Mouse (Mus musculus): Measurements from ENCODE around the gene Map6.

Map6 gene

GRCm38 (mm10) chr7:99312671-99313143 is 45.5 kb downstream of the Map6 start:
- DNase-seq (ENCODE audit: extremely low spot score, low read depth, low spot score): no peak

- no peak for DNase-seq (ENCODE audit: extremely low spot score, low read depth, low spot score)
These were observed 46.0 kb downstream of the Map6 start for GRCm38 (mm10) chr7:99313253-99313652.

- no peak for DNase-seq (ENCODE audit: extremely low spot score, low read depth, low spot score)
These were observed 47.3 kb downstream of the Map6 start for GRCm38 (mm10) chr7:99314565-99314964.

GRCm38 (mm10) chr7:99316207-99316606 is 49.0 kb downstream of the Map6 start:
- no peak for DNase-seq (ENCODE audit: extremely low spot score, low read depth, low spot score)

GRCm38 (mm10) chr7:99317475-99317874 is 50.2 kb downstream of the Map6 start:
- DNase-seq (ENCODE audit: extremely low spot score, low read depth, low spot score): no peak

GRCm38 (mm10) chr7:99320524-99320923 is 53.3 kb downstream of the Map6 start:
- no peak for DNase-seq (ENCODE audit: extremely low spot score, low read depth, low spot score)

GRCm38 (mm10) chr7:99322691-99323320 is 55.6 kb downstream of the Map6 start:
- no peak for DNase-seq (ENCODE audit: extremely low spot score, low read depth, low spot score)

GRCm38 (mm10) chr7:99323321-99323700 is 56.1 kb downstream of the Map6 start:
- DNase-seq (ENCODE audit: extremely low spot score, low read depth, low spot score): no peak

GRCm38 (mm10) chr7:99324810-99325209 is 57.6 kb downstream of the Map6 start:
- no peak for DNase-seq (ENCODE audit: extremely low spot score, low read depth, low spot score)

- no peak for DNase-seq (ENCODE audit: extremely low spot score, low read depth, low spot score)
These were observed 58.9 kb downstream of the Map6 start for GRCm38 (mm10) chr7:99326128-99326527.

- no peak for DNase-seq (ENCODE audit: extremely low spot score, low read depth, low spot score)
These were observed 61.6 kb downstream of the Map6 start for GRCm38 (mm10) chr7:99328847-99329246.

GRCm38 (mm10) chr7:99330012-99330411 is 62.8 kb downstream of the Map6 start:
- DNase-seq (ENCODE audit: extremely low spot score, low read depth, low spot score): no peak

GRCm38 (mm10) chr7:99332774-99333480 is 65.7 kb downstream of the Map6 start:
- no peak for DNase-seq (ENCODE audit: extremely low spot score, low read depth, low spot score)

- no peak for DNase-seq (ENCODE audit: extremely low spot score, low read depth, low spot score)
These were observed 73.5 kb downstream of the Map6 start for GRCm38 (mm10) chr7:99340736-99341135.

- DNase-seq (ENCODE audit: extremely low spot score, low read depth, low spot score): no peak
These were observed 76.3 kb downstream of the Map6 start for GRCm38 (mm10) chr7:99343577-99343976.

- no peak for DNase-seq (ENCODE audit: extremely low spot score, low read depth, low spot score)
These were observed 80.0 kb downstream of the Map6 start for GRCm38 (mm10) chr7:99347268-99347667.

GRCm38 (mm10) chr7:99348883-99349282 is 81.6 kb downstream of the Map6 start:
- DNase-seq (ENCODE audit: extremely low spot score, low read depth, low spot score): no peak

- DNase-seq (ENCODE audit: extremely low spot score, low read depth, low spot score): no peak
These were observed 82.8 kb downstream of the Map6 start for GRCm38 (mm10) chr7:99349782-99350720.

GRCm38 (mm10) chr7:99351104-99351801 is 84.0 kb downstream of the Map6 start:
- DNase-seq (ENCODE audit: extremely low spot score, low read depth, low spot score): no peak

GRCm38 (mm10) chr7:99351802-99352517 is 84.7 kb downstream of the Map6 start:
- DNase-seq (ENCODE audit: extremely low spot score, low read depth, low spot score): no peak
